Mouse (Mus musculus): Measurements from ENCODE around the gene Phf14. TPM values are rescaled to one million over a fixed set of nuclear protein-coding genes. Genes with fewer than 3 reads are reported as not detected.
"Not testable (repeated sequence)": the region's sequence is repeated elsewhere in the genome, so short reads cannot be mapped to it uniquely, and the experiment has no call there.

The Phf14 gene
- total and polyA plus RNA-seq, 2 experiments from 2014 or later = 88.6 to 106 TPM

- H3K27ac ChIP-seq (ENCODE audit: low read depth, low read length) = no peak overlapping the region
- H3K4me2 ChIP-seq (ENCODE audit: low read depth, low read length, poor library complexity, severe bottlenecking) = peak overlapping the region; percentile 28
- no peaks in the 10 kb centered on the region for H3K27me3 ChIP-seq (ENCODE audit: insufficient read depth, low read length)
- TF ChIP-seq CTCF (IDR thresholded peaks at IDR 0.05) = no peak
- no peak overlapping the region for H3K4me3 ChIP-seq (ENCODE audit: low read depth, low read length)
- ATAC-seq (ENCODE audit: low FRiP score) = peak; percentile 49; the same call in 1 of the 2 replicates
- H3K4me1 ChIP-seq (ENCODE audit: insufficient read depth, low read length) = peaks cover 3% of the 10 kb centered on the region; the same call in 1 of the 2 replicates
- no peaks in the 10 kb centered on the region for H3K36me3 ChIP-seq (ENCODE audit: insufficient read depth, low read length)
- no peaks in the 10 kb centered on the region for H3K9me3 ChIP-seq (ENCODE audit: low read length)
- H3K9ac ChIP-seq (replicated peaks; ENCODE audit: low read length, poor library complexity, severe bottlenecking) = 0 out of 2 replicates have a peak overlapping the region, but pooled peaks have one; percentile 29
- 19% methylated on average over 9 of the region's 9 CpGs for WGBS
- DNase-seq (ENCODE audit: low spot score) = peak; percentile 25
These were observed 210.4 kb downstream of the Phf14 start for GRCm38 (mm10) chr6:12117819-12118570.

GRCm38 (mm10) chr6:12122759-12123158, 215.2 kb downstream of the Phf14 start:
- Histone ChIP-seq H3K9ac (replicated peaks; ENCODE audit: low read length, poor library complexity, severe bottlenecking) (no peak overlapping the region), H3K36me3 (ENCODE audit: insufficient read depth, low read length) (no peaks in the 10 kb centered on the region), H3K27ac (ENCODE audit: low read depth, low read length) (no peak overlapping the region), H3K9me3 (ENCODE audit: low read length) (no peaks in the 10 kb centered on the region), H3K4me2 (ENCODE audit: low read depth, low read length, poor library complexity, severe bottlenecking) (no peak overlapping the region), H3K4me1 (ENCODE audit: insufficient read depth, low read length) (no peaks in the 10 kb centered on the region), H3K27me3 (ENCODE audit: insufficient read depth, low read length) (no peaks in the 10 kb centered on the region), H3K4me3 (ENCODE audit: low read depth, low read length) (no peak overlapping the region)
- no peak for TF ChIP-seq CTCF (IDR thresholded peaks at IDR 0.05)
- ATAC-seq (ENCODE audit: low FRiP score) = no peak
- no peak for DNase-seq (ENCODE audit: low spot score)

- H3K36me3 ChIP-seq (ENCODE audit: insufficient read depth, low read length) = no peaks in the 10 kb centered on the region
- ATAC-seq (ENCODE audit: low FRiP score) = peak; percentile 82
- peak; percentile 87 for TF ChIP-seq CTCF (IDR thresholded peaks at IDR 0.05)
- DNase-seq (ENCODE audit: low spot score) = peak; percentile 90
- no peak overlapping the region for H3K9ac ChIP-seq (replicated peaks; ENCODE audit: low read length, poor library complexity, severe bottlenecking)
- no peaks in the 10 kb centered on the region for H3K27me3 ChIP-seq (ENCODE audit: insufficient read depth, low read length)
- H3K4me1 ChIP-seq (ENCODE audit: insufficient read depth, low read length) = no peaks in the 10 kb centered on the region
- H3K4me2 ChIP-seq (ENCODE audit: low read depth, low read length, poor library complexity, severe bottlenecking) = peak overlapping the region; percentile 36
- no peaks in the 10 kb centered on the region for H3K9me3 ChIP-seq (ENCODE audit: low read length)
- no peak overlapping the region for H3K4me3 ChIP-seq (ENCODE audit: low read depth, low read length)
- 27% methylated on average over 17 of the region's 17 CpGs for WGBS
- H3K27ac ChIP-seq (ENCODE audit: low read depth, low read length) = 0 out of 2 replicates have a peak overlapping the region, but pooled peaks have one; percentile 32
These were observed 217.6 kb downstream of the Phf14 start for GRCm38 (mm10) chr6:12125031-12125803.

- not testable (repeated sequence) for H3K27ac ChIP-seq (ENCODE audit: low read depth, low read length); H3K36me3 ChIP-seq (ENCODE audit: insufficient read depth, low read length); H3K4me1 ChIP-seq (ENCODE audit: insufficient read depth, low read length); H3K4me2 ChIP-seq (ENCODE audit: low read depth, low read length, poor library complexity, severe bottlenecking); H3K9ac ChIP-seq (replicated peaks; ENCODE audit: low read length, poor library complexity, severe bottlenecking); H3K4me3 ChIP-seq (ENCODE audit: low read depth, low read length); H3K9me3 ChIP-seq (ENCODE audit: low read length); ATAC-seq (ENCODE audit: low FRiP score); DNase-seq (ENCODE audit: low spot score); H3K27me3 ChIP-seq (ENCODE audit: insufficient read depth, low read length)
- 85% methylated on average over 7 of the region's 7 CpGs for WGBS
These were observed 219.0 kb downstream of the Phf14 start for GRCm38 (mm10) chr6:12126601-12127000.

GRCm38 (mm10) chr6:12127287-12127686, 219.7 kb downstream of the Phf14 start:
- ATAC-seq (ENCODE audit: low FRiP score) = no peak
- no peak for DNase-seq (ENCODE audit: low spot score)
- Histone ChIP-seq H3K4me2 (ENCODE audit: low read depth, low read length, poor library complexity, severe bottlenecking) (no peak overlapping the region), H3K9ac (replicated peaks; ENCODE audit: low read length, poor library complexity, severe bottlenecking) (no peak overlapping the region), H3K36me3 (ENCODE audit: insufficient read depth, low read length) (no peaks in the 10 kb centered on the region), H3K4me1 (ENCODE audit: insufficient read depth, low read length) (no peaks in the 10 kb centered on the region), H3K27ac (ENCODE audit: low read depth, low read length) (no peak overlapping the region), H3K4me3 (ENCODE audit: low read depth, low read length) (no peak overlapping the region), H3K9me3 (ENCODE audit: low read length) (no peaks in the 10 kb centered on the region), H3K27me3 (ENCODE audit: insufficient read depth, low read length) (no peaks in the 10 kb centered on the region)
- WGBS = 93% methylated on average over 4 of the region's 4 CpGs
- no peak for TF ChIP-seq CTCF (IDR thresholded peaks at IDR 0.05)

Other genes starting within 250 kb of the Phf14 start
- gene Ndufa4, start 312 bp upstream of the Phf14 start, total RNA-seq (2014; rRNA removed) = 539 and 603 TPM in 2 replicates
- 1,360 and 1,495 TPM in 2 replicates for gene Ndufa4, start 312 bp upstream of the Phf14 start, polyA plus RNA-seq (2015; fragmentation: Nextera tagmentation; extraction: Ambion mirVana)